Mouse (Mus musculus) MEL (cell line): ENCODE data around the gene Hist3h2a. TPM values are rescaled to one million over a fixed set of nuclear protein-coding genes. Genes with fewer than 3 reads are reported as not detected.

ENCODE experiments used
- DNase-seq: peaks from one replicate; pipeline ENCODE4 v3.0.0; 2011; ENCODE audit warnings: low read depth, low spot score
- H3K27ac ChIP-seq: 2 replicates; pipeline ENCODE4 v1.5.1; 2012; ENCODE audit warnings: low read depth, mild to moderate bottlenecking, control low read depth, low read length, moderate library complexity; ENCODE audit not compliant: control insufficient read depth
- H3K27me3 ChIP-seq, 2 experiments: fragments of 150-350 bp in 1 of 2; sonication (generic) in 1 of 2; 2 replicates each; pipeline ENCODE4 v1.6.1; 2012; ENCODE audit warnings: low read length in 2 of 2, mild to moderate bottlenecking in 2 of 2, improper control_type of control experiment in 1 of 2, moderate library complexity in 1 of 2; ENCODE audit not compliant: insufficient read depth in 2 of 2, control insufficient read depth in 1 of 2
- H3K36me3 ChIP-seq, 2 experiments: 2 replicates each; pipeline ENCODE4 v1.6.1; 2012 to 2014; ENCODE audit warnings: low read length in 2 of 2, improper control_type of control experiment in 1 of 2, inconsistent platforms in 1 of 2, mild to moderate bottlenecking in 1 of 2; ENCODE audit not compliant: insufficient read depth in 2 of 2, control insufficient read depth in 1 of 2
- H3K4me1 ChIP-seq, 2 experiments: fragments of 150-350 bp in 1 of 2; sonication (generic) in 1 of 2; 2 replicates each; pipeline ENCODE4 v1.6.1; 2012; ENCODE audit warnings: low read length in 2 of 2, improper control_type of control experiment in 1 of 2, mild to moderate bottlenecking in 1 of 2; ENCODE audit not compliant: insufficient read depth in 2 of 2, control insufficient read depth in 1 of 2
- H3K4me3 ChIP-seq, 2 experiments: fragments of 150-350 bp in 1 of 2; sonication (generic) in 1 of 2; 2 replicates each; pipeline ENCODE4 v1.5.1; 2012; ENCODE audit warnings: low read depth in 2 of 2, low read length in 2 of 2, mild to moderate bottlenecking in 2 of 2, moderate library complexity in 2 of 2, control low read depth in 1 of 2, improper control_type of control experiment in 1 of 2; ENCODE audit not compliant: control insufficient read depth in 1 of 2, insufficient read depth in 1 of 2
- H3K79me2 ChIP-seq: 2 replicates; pipeline ENCODE4 v1.6.1; 2012; ENCODE audit warnings: mild to moderate bottlenecking, low read length, moderate library complexity; ENCODE audit not compliant: control insufficient read depth, poor library complexity, insufficient read depth
- H3K9ac ChIP-seq: 2 replicates; pipeline ENCODE4 v1.6.1; 2012; ENCODE audit warnings: low read depth, mild to moderate bottlenecking, control low read depth, low read length, moderate library complexity; ENCODE audit not compliant: control insufficient read depth, poor library complexity, severe bottlenecking
- H3K9me3 ChIP-seq: fragments of 150-350 bp; sonication (generic); replicated peaks from 2 replicates; pipeline ENCODE4 v1.6.1; 2012; ENCODE audit warnings: mild to moderate bottlenecking, low read length, improper control_type of control experiment, moderate library complexity; ENCODE audit not compliant: insufficient read depth
- BHLHE40 ChIP-seq: IDR thresholded peaks from 2 replicates; pipeline ENCODE4 v1.6.1; 2012; ENCODE audit warnings: low read depth, mild to moderate bottlenecking, inconsistent platforms, low read length, improper control_type of control experiment, borderline replicate concordance
- CHD1 ChIP-seq: IDR thresholded peaks from 2 replicates; pipeline ENCODE4 v1.6.1; 2012; ENCODE audit warnings: low read depth, mild to moderate bottlenecking, inconsistent platforms, low read length, improper control_type of control experiment
- CHD2 ChIP-seq: IDR thresholded peaks from 2 replicates; pipeline ENCODE4 v1.6.1; 2011; ENCODE audit warnings: low read length, improper control_type of control experiment
- CTCF ChIP-seq, 3 experiments: IDR thresholded peaks in 2 of 3; conservative IDR thresholded peaks in 1 of 3; 2 replicates each; pipeline ENCODE4 v1.5.1; 2011 to 2012; ENCODE audit warnings: low read length in 3 of 3, low read depth in 2 of 3, mild to moderate bottlenecking in 2 of 3, improper control_type of control experiment in 1 of 3, inconsistent platforms in 1 of 3, mixed read lengths in 1 of 3, moderate library complexity in 1 of 3; ENCODE audit not compliant: control insufficient read depth in 1 of 3, insufficient read depth in 1 of 3, poor library complexity in 1 of 3, severe bottlenecking in 1 of 3
- E2F4 ChIP-seq: IDR thresholded peaks from 2 replicates; pipeline ENCODE4 v1.6.1; 2011; ENCODE audit warnings: low read depth, low read length, improper control_type of control experiment, borderline replicate concordance
- ELF1 ChIP-seq: IDR thresholded peaks from 2 replicates; pipeline ENCODE4 v1.6.1; 2014; ENCODE audit warnings: low read depth, mild to moderate bottlenecking, inconsistent platforms, low read length, improper control_type of control experiment, moderate library complexity
- EP300 ChIP-seq, 2 experiments: IDR thresholded peaks; 2 replicates each; pipeline ENCODE4 v1.6.1; 2011; ENCODE audit warnings: improper control_type of control experiment in 2 of 2, low read length in 2 of 2, low read depth in 1 of 2, mild to moderate bottlenecking in 1 of 2
- GABPA ChIP-seq: IDR thresholded peaks from 2 replicates; pipeline ENCODE4 v1.6.1; 2012; ENCODE audit warnings: low read depth, mild to moderate bottlenecking, inconsistent platforms, low read length, improper control_type of control experiment, moderate library complexity
- HCFC1 ChIP-seq: IDR thresholded peaks from 2 replicates; pipeline ENCODE4 v1.6.1; 2012; ENCODE audit warnings: low read depth, mild to moderate bottlenecking, inconsistent platforms, low read length, improper control_type of control experiment, moderate library complexity
- JUND ChIP-seq: IDR thresholded peaks from 2 replicates; pipeline ENCODE4 v1.6.1; 2011; ENCODE audit warnings: low read depth, mild to moderate bottlenecking, improper control_type of control experiment, low read length
- MAFK ChIP-seq: IDR thresholded peaks from 2 replicates; pipeline ENCODE4 v1.6.1; 2011; ENCODE audit warnings: low read depth, mild to moderate bottlenecking, low read length, improper control_type of control experiment, borderline replicate concordance
- MAX ChIP-seq: IDR thresholded peaks from 2 replicates; pipeline ENCODE4 v1.6.1; 2011; ENCODE audit warnings: low read length, improper control_type of control experiment
- MYB ChIP-seq: IDR thresholded peaks from 2 replicates; pipeline ENCODE4 v1.6.1; 2011; ENCODE audit warnings: mild to moderate bottlenecking, low read depth, low read length, improper control_type of control experiment
- NRF1 ChIP-seq: IDR thresholded peaks from 2 replicates; pipeline ENCODE4 v1.6.1; 2014; ENCODE audit warnings: low read depth, mild to moderate bottlenecking, inconsistent platforms, low read length, improper control_type of control experiment, moderate library complexity; ENCODE audit not compliant: poor library complexity, insufficient read depth, severe bottlenecking
- POLR2AphosphoS2 ChIP-seq: IDR thresholded peaks from 2 replicates; pipeline ENCODE4 v1.6.1; 2011; ENCODE audit warnings: low read length, improper control_type of control experiment
- RAD21 ChIP-seq: IDR thresholded peaks from 2 replicates; pipeline ENCODE4 v1.6.1; 2011; ENCODE audit warnings: mild to moderate bottlenecking, low read depth, low read length, improper control_type of control experiment
- SIN3A ChIP-seq: IDR thresholded peaks from 2 replicates; pipeline ENCODE4 v1.6.1; 2012; ENCODE audit warnings: low read length, improper control_type of control experiment, inconsistent platforms
- TCF12 ChIP-seq: IDR thresholded peaks from 2 replicates; pipeline ENCODE4 v1.6.1; 2014; ENCODE audit warnings: low read depth, mild to moderate bottlenecking, inconsistent platforms, low read length, improper control_type of control experiment, moderate library complexity
- UBTF ChIP-seq: IDR thresholded peaks from 2 replicates; pipeline ENCODE4 v1.6.1; 2012; ENCODE audit warnings: low read depth, mild to moderate bottlenecking, inconsistent platforms, low read length, improper control_type of control experiment, moderate library complexity, borderline replicate concordance; ENCODE audit not compliant: insufficient read depth
- USF1 ChIP-seq: IDR thresholded peaks from 2 replicates; pipeline ENCODE4 v1.6.1; 2014; ENCODE audit warnings: low read depth, mild to moderate bottlenecking, inconsistent platforms, low read length, improper control_type of control experiment, moderate library complexity
- USF2 ChIP-seq, 2 experiments: IDR thresholded peaks; 2 replicates each; pipeline ENCODE4 v1.6.1; 2011 to 2012; ENCODE audit warnings: improper control_type of control experiment in 2 of 2, low read length in 2 of 2, borderline replicate concordance in 1 of 2, inconsistent platforms in 1 of 2, low read depth in 1 of 2, mild to moderate bottlenecking in 1 of 2; ENCODE audit not compliant: insufficient read depth in 1 of 2
- ZKSCAN1 ChIP-seq: IDR thresholded peaks from 2 replicates; pipeline ENCODE4 v1.6.1; 2012; ENCODE audit warnings: low read depth, mild to moderate bottlenecking, inconsistent platforms, low read length, improper control_type of control experiment, moderate library complexity
- ZNF384 ChIP-seq: IDR thresholded peaks from 2 replicates; pipeline ENCODE4 v1.6.1; 2012; ENCODE audit warnings: low read depth, mild to moderate bottlenecking, inconsistent platforms, low read length, improper control_type of control experiment
- polyA plus RNA-seq, 2 experiments: library from polyadenylated mRNA; stranded (reverse) in 1 of 2; unstranded in 1 of 2; fragments of >175 nt in 1 of 2; fragments of >200 nt in 1 of 2; gene quantifications; 2 replicates each; pipeline versions ENCODE4 v1.2.1 to v1.2.4; 2012; ENCODE audit warnings: low replicate concordance in 2 of 2, low read depth in 1 of 2; ENCODE audit not compliant: insufficient read length in 2 of 2, insufficient read depth in 1 of 2, missing spikeins in 1 of 2
- total RNA-seq: library from RNA; depleted of rRNA; stranded (reverse); fragments of 300-350 nt; gene quantifications from 2 replicates; pipeline ENCODE4 v1.2.3, GENCODE M21; 2012

Hist3h2a gene
- total and polyA plus RNA-seq, 3 experiments = 0.42 to 184 TPM; not detected in 1

DNA sequence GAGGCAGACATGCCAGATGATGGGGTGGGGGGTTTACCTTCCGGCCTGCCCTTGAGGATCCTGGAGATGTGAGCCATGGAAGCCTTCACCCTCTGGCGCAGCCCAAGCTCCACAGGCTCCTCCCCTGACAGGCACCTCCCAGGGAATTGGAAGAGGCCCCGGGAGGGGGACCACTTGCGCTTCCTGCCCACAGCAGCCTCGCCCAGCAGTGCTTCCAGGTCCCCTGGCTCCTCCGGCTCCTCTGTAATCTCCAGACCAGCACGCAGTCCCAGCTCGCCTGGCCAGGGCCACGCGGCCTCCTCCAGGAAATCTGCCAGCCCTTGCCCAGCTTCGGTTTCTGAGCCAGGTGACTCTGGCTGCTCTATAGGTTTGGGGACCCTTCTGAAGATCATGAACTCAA is 44.7 kb downstream of the Hist3h2a start:
- no peaks in the 10 kb centered on the region for H3K79me2 ChIP-seq
- no peaks in the 10 kb centered on the region for H3K36me3 ChIP-seq
- no peak overlapping the region for H3K4me3 ChIP-seq
- DNase-seq = no peak
- TF ChIP-seq JUND (no peak), MAFK (no peak), USF1 (no peak), GABPA (no peak), MYB (no peak), CHD1 (no peak), CHD2 (no peak), RAD21 (no peak), ZKSCAN1 (no peak), ELF1 (no peak), BHLHE40 (no peak), POLR2AphosphoS2 (no peak), SIN3A (no peak), TCF12 (no peak), NRF1 (no peak), USF2 (IDR thresholded peaks at IDR 0.05; ENCODE audit: borderline replicate concordance in 1 of 2, insufficient read depth in 1 of 2, low read depth in 1 of 2, low read length in 2 of 2) (no peak), EP300 (IDR thresholded peaks at IDR 0.05; ENCODE audit: low read depth in 1 of 2, low read length in 2 of 2) (no peak), E2F4 (no peak)
- TF ChIP-seq, all 39 proteins: peak for 0
- Histone ChIP-seq H3K9me3 (no peaks in the 10 kb centered on the region), H3K9ac (no peak overlapping the region), H3K27ac (no peak overlapping the region), H3K4me1 (no peaks in the 10 kb centered on the region), H3K27me3 (no peaks in the 10 kb centered on the region)

DNA sequence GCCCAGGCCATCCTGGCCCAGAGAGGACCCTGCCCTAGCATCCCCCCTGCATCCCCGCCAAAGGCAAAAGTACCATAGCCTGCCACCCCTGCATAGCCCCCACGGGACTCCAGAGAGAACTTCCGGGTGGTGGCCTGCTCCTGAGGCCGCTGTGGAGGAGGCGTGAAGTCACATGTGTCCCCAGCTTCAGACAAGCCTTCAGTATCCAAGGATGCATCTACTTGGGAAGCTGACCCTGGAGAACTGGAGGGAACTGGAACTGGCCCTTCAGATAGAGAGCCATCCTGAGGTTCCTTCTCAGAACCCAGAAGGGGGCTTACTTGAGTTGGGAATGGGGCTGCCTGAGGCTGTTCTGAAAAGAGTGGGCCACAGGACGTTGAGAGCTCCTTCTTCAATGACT is 45.3 kb downstream of the Hist3h2a start:
- H3K27me3 ChIP-seq = no peaks in the 10 kb centered on the region
- no peaks in the 10 kb centered on the region for H3K36me3 ChIP-seq
- H3K79me2 ChIP-seq = no peaks in the 10 kb centered on the region
- H3K4me3 ChIP-seq = no peak overlapping the region
- no peaks in the 10 kb centered on the region for H3K4me1 ChIP-seq
- TF ChIP-seq ZNF384 = no peak
- no peak for TF ChIP-seq HCFC1
- TF ChIP-seq BHLHE40 = no peak
- TF ChIP-seq CHD2 = no peak
- no peak for TF ChIP-seq CTCF (IDR thresholded peaks at IDR 0.05 in 2 of 3, conservative IDR thresholded peaks at IDR 0.05 in 1 of 3; ENCODE audit: control insufficient read depth in 1 of 3, insufficient read depth in 1 of 3, low read depth in 2 of 3, low read length in 3 of 3, poor library complexity in 1 of 3, severe bottlenecking in 1 of 3)
- TF ChIP-seq POLR2AphosphoS2 = no peak
- no peak for TF ChIP-seq EP300 (IDR thresholded peaks at IDR 0.05; ENCODE audit: low read depth in 1 of 2, low read length in 2 of 2)
- no peak for TF ChIP-seq UBTF
- no peak for TF ChIP-seq SIN3A
- no peak for TF ChIP-seq MAX
- TF ChIP-seq MAFK = no peak
- no peak overlapping the region for H3K9ac ChIP-seq
- no peak overlapping the region for H3K27ac ChIP-seq
- DNase-seq = no peak
- no peaks in the 10 kb centered on the region for H3K9me3 ChIP-seq
